Mouse (Mus musculus) limb, embryonic 15.5 days (tissue): Measurements from ENCODE around the gene Sorcs3. TPM values are rescaled to one million over a fixed set of nuclear protein-coding genes. Genes with fewer than 3 reads are reported as not detected.

ENCODE experiments used
- ATAC-seq: fragments of 200-750 bp; cut with Nextera tagmentation; 2 replicates; pipeline ENCODE4 v1.8.0; 2017; ENCODE audit warnings: low read depth, moderate TSS enrichment; ENCODE audit not compliant: insufficient number of reproducible peaks, low FRiP score, low TSS enrichment
- H3K27ac ChIP-seq: fragments of 300-500 bp; sonication (generic); 2 replicates; pipeline ENCODE4 v1.5.1; 2015; ENCODE audit warnings: moderate library complexity, mild to moderate bottlenecking, inconsistent platforms
- H3K27me3 ChIP-seq: fragments of 300-500 bp; sonication (generic); 2 replicates; pipeline ENCODE4 v1.6.1; 2015; ENCODE audit warnings: inconsistent platforms
- H3K36me3 ChIP-seq: fragments of 300-500 bp; sonication (generic); 2 replicates; pipeline ENCODE4 v1.6.1; 2015; ENCODE audit warnings: inconsistent platforms
- H3K4me1 ChIP-seq: fragments of 300-500 bp; sonication (generic); 2 replicates; pipeline ENCODE4 v1.6.1; 2015; ENCODE audit warnings: inconsistent platforms
- H3K4me2 ChIP-seq: fragments of 300-500 bp; sonication (generic); 2 replicates; pipeline ENCODE4 v1.6.1; 2015; ENCODE audit warnings: mild to moderate bottlenecking, inconsistent platforms
- H3K4me3 ChIP-seq: fragments of 300-500 bp; sonication (generic); 2 replicates; pipeline ENCODE4 v1.5.1; 2015; ENCODE audit warnings: mild to moderate bottlenecking, inconsistent platforms
- H3K9ac ChIP-seq: fragments of 300-500 bp; sonication (generic); 2 replicates; pipeline ENCODE4 v1.6.1; 2015; ENCODE audit warnings: inconsistent platforms
- H3K9me3 ChIP-seq: fragments of 300-500 bp; sonication (generic); 2 replicates; pipeline ENCODE4 v1.6.1; 2016; ENCODE audit warnings: inconsistent platforms
- WGBS: fragments of 180-500 bp; shearing (Covaris S2); methylation state at CpG from one replicate; pipeline ENCODE4 v1.1.7; 2015; 5-methylcytosine and 5-hydroxymethylcytosine counted together
- polyA plus RNA-seq: library from polyadenylated mRNA; unstranded; fragments of >200 nt; fragmentation: Nextera tagmentation; extraction: Ambion mirVana; gene quantifications from 2 replicates; pipeline ENCODE4 v1.2.1, GENCODE M21; 2015

Gene Sorcs3
- polyA plus RNA-seq, 1 experiment from 2014 or later: 1.9 TPM

GRCm38 (mm10) chr19:48766524-48766923 is 560.7 kb downstream of the Sorcs3 start:
- Histone ChIP-seq H3K4me2 (no peak overlapping the region), H3K9ac (no peak overlapping the region), H3K4me1 (no peaks in the 10 kb centered on the region), H3K27me3 (no peaks in the 10 kb centered on the region), H3K4me3 (no peak overlapping the region), H3K27ac (no peak overlapping the region), H3K9me3 (no peaks in the 10 kb centered on the region), H3K36me3 (no peaks in the 10 kb centered on the region)
- WGBS: 78% methylated on average over 2 of the region's 2 CpGs
- no peak for ATAC-seq

GRCm38 (mm10) chr19:48771565-48771964 is 565.7 kb downstream of the Sorcs3 start:
- H3K36me3 ChIP-seq: no peaks in the 10 kb centered on the region
- H3K4me2 ChIP-seq: no peak overlapping the region
- WGBS: 57% methylated on average over 2 of the region's 2 CpGs
- no peaks in the 10 kb centered on the region for H3K9me3 ChIP-seq
- ATAC-seq: no peak
- H3K9ac ChIP-seq: no peak overlapping the region
- H3K4me1 ChIP-seq: no peaks in the 10 kb centered on the region
- no peak overlapping the region for H3K27ac ChIP-seq
- no peaks in the 10 kb centered on the region for H3K27me3 ChIP-seq
- no peak overlapping the region for H3K4me3 ChIP-seq

GRCm38 (mm10) chr19:48779095-48779765 is 573.4 kb downstream of the Sorcs3 start:
- H3K9me3 ChIP-seq: no peaks in the 10 kb centered on the region
- no peak overlapping the region for H3K4me2 ChIP-seq
- ATAC-seq: no peak
- no peak overlapping the region for H3K27ac ChIP-seq
- no peaks in the 10 kb centered on the region for H3K4me1 ChIP-seq
- no peaks in the 10 kb centered on the region for H3K27me3 ChIP-seq
- no peak overlapping the region for H3K4me3 ChIP-seq
- no peaks in the 10 kb centered on the region for H3K36me3 ChIP-seq
- 85% methylated on average over 3 of the region's 3 CpGs for WGBS
- no peak overlapping the region for H3K9ac ChIP-seq

GRCm38 (mm10) chr19:48780813-48781212 is 575.0 kb downstream of the Sorcs3 start:
- Histone ChIP-seq H3K9ac (no peak overlapping the region), H3K4me3 (no peak overlapping the region), H3K36me3 (no peaks in the 10 kb centered on the region), H3K9me3 (no peaks in the 10 kb centered on the region), H3K4me2 (no peak overlapping the region), H3K4me1 (no peaks in the 10 kb centered on the region), H3K27ac (no peak overlapping the region), H3K27me3 (no peaks in the 10 kb centered on the region)
- no peak for ATAC-seq
- 83% methylated on average over 2 of the region's 2 CpGs for WGBS

GRCm38 (mm10) chr19:48782024-48782721 is 576.3 kb downstream of the Sorcs3 start:
- Histone ChIP-seq H3K9ac (no peak overlapping the region), H3K27me3 (no peaks in the 10 kb centered on the region), H3K4me3 (no peak overlapping the region), H3K27ac (no peak overlapping the region), H3K4me1 (no peaks in the 10 kb centered on the region), H3K36me3 (no peaks in the 10 kb centered on the region), H3K4me2 (no peak overlapping the region), H3K9me3 (no peaks in the 10 kb centered on the region)
- no peak for ATAC-seq
- WGBS: 64% methylated on average over 7 of the region's 7 CpGs

- Histone ChIP-seq H3K4me2 (no peak overlapping the region), H3K9me3 (no peaks in the 10 kb centered on the region), H3K36me3 (no peaks in the 10 kb centered on the region), H3K4me3 (no peak overlapping the region), H3K27me3 (no peaks in the 10 kb centered on the region), H3K27ac (no peak overlapping the region), H3K4me1 (no peaks in the 10 kb centered on the region), H3K9ac (no peak overlapping the region)
- no peak for ATAC-seq
- WGBS: 84% methylated on average over 4 of the region's 4 CpGs
Observed at GRCm38 (mm10) chr19:48787269-48787668, 581.4 kb downstream of the Sorcs3 start.

GRCm38 (mm10) chr19:48804546-48804945 is 598.7 kb downstream of the Sorcs3 start:
- Histone ChIP-seq H3K4me2 (no peak overlapping the region), H3K4me1 (no peaks in the 10 kb centered on the region), H3K9ac (no peak overlapping the region), H3K9me3 (no peaks in the 10 kb centered on the region), H3K4me3 (no peak overlapping the region), H3K27ac (no peak overlapping the region), H3K27me3 (no peaks in the 10 kb centered on the region), H3K36me3 (no peaks in the 10 kb centered on the region)
- ATAC-seq: no peak
- 56% methylated on average over 6 of the region's 6 CpGs for WGBS

GRCm38 (mm10) chr19:48811541-48811940 is 605.7 kb downstream of the Sorcs3 start:
- Histone ChIP-seq H3K4me1 (no peaks in the 10 kb centered on the region), H3K27me3 (no peaks in the 10 kb centered on the region), H3K4me3 (no peak overlapping the region), H3K4me2 (no peak overlapping the region), H3K36me3 (no peaks in the 10 kb centered on the region), H3K9me3 (no peaks in the 10 kb centered on the region), H3K27ac (no peak overlapping the region), H3K9ac (no peak overlapping the region)
- ATAC-seq: no peak
- 68% methylated on average over 3 of the region's 3 CpGs for WGBS

GRCm38 (mm10) chr19:48813823-48814222 is 608.0 kb downstream of the Sorcs3 start:
- H3K36me3 ChIP-seq: no peaks in the 10 kb centered on the region
- no peak overlapping the region for H3K27ac ChIP-seq
- no peak overlapping the region for H3K4me3 ChIP-seq
- H3K4me2 ChIP-seq: no peak overlapping the region
- no peaks in the 10 kb centered on the region for H3K27me3 ChIP-seq
- 89% methylated on average over 4 of the region's 4 CpGs for whole genome bisulfite sequencing
- ATAC-seq: no peak
- H3K9ac ChIP-seq: no peak overlapping the region
- H3K4me1 ChIP-seq: no peaks in the 10 kb centered on the region
- H3K9me3 ChIP-seq: no peaks in the 10 kb centered on the region

GRCm38 (mm10) chr19:48815064-48815463 is 609.2 kb downstream of the Sorcs3 start:
- no peaks in the 10 kb centered on the region for H3K4me1 ChIP-seq
- H3K4me3 ChIP-seq: no peak overlapping the region
- 94% methylated on average over 3 of the region's 3 CpGs for WGBS
- no peaks in the 10 kb centered on the region for H3K36me3 ChIP-seq
- H3K4me2 ChIP-seq: no peak overlapping the region
- H3K9me3 ChIP-seq: no peaks in the 10 kb centered on the region
- ATAC-seq: no peak
- no peak overlapping the region for H3K27ac ChIP-seq
- no peak overlapping the region for H3K9ac ChIP-seq
- no peaks in the 10 kb centered on the region for H3K27me3 ChIP-seq

- Histone ChIP-seq H3K4me3 (no peak overlapping the region), H3K4me2 (no peak overlapping the region), H3K36me3 (no peaks in the 10 kb centered on the region), H3K9me3 (no peaks in the 10 kb centered on the region), H3K9ac (no peak overlapping the region), H3K27me3 (no peaks in the 10 kb centered on the region), H3K27ac (no peak overlapping the region), H3K4me1 (no peaks in the 10 kb centered on the region)
- ATAC-seq: no peak
- 58% methylated on average over 5 of the region's 5 CpGs for WGBS
Observed at GRCm38 (mm10) chr19:48820493-48821282, 614.9 kb downstream of the Sorcs3 start.

- Histone ChIP-seq H3K9ac (no peak overlapping the region), H3K4me1 (no peaks in the 10 kb centered on the region), H3K27me3 (no peaks in the 10 kb centered on the region), H3K4me3 (no peak overlapping the region), H3K9me3 (no peaks in the 10 kb centered on the region), H3K4me2 (no peak overlapping the region), H3K27ac (no peak overlapping the region), H3K36me3 (no peaks in the 10 kb centered on the region)
- WGBS: 61% methylated on average over 3 of the region's 3 CpGs
- ATAC-seq: no peak
Observed at GRCm38 (mm10) chr19:48821283-48821715, 615.5 kb downstream of the Sorcs3 start.
